Mouse (Mus musculus): ENCODE results near the gene Kcnk10.

Kcnk10 gene

GRCm38 (mm10) chr12:98406598-98406997, 171.5 kb downstream of the Kcnk10 start:
- no peak for DNase-seq (ENCODE audit: low spot score in 2 of 2)

DNA sequence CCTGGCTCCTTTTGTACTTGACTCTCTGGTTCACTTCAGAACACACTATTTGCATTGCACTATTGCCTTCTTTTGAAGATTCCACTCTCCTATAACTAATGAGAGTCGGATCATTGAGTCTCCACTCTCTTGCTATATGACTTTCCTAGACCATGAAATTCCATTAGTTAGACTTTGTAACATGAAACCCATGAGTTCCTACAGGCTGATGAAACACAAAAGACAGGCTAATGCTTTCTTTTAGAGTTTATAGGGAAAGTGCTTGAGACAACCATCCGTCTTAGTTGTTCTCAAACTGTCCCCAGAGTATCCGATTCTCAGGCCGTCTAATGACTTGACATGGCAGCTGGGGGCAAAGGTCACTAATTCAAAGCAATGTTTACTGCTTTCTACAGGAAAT, 172.0 kb downstream of the Kcnk10 start:
- no peak for DNase-seq (ENCODE audit: low spot score in 2 of 2)

DNA sequence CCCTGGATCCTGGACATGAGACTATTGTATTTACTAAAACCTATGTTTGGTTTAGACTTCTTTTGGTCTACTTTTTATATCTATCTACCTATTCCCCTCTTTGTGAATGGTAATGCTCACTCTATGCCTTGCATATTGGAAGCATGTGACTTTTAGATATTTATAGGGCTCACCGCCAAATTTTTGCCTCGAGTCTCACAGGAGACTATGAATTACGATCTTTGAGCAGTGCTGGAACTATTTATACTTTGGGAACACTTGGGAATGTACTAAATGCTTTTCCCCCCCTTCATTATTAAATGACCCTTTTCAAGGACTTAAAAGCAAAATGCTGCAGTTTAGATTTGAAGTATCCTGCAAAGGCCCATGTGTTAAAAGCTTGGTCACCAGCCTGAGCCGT, 181.5 kb downstream of the Kcnk10 start:
- no peak for DNase-seq (ENCODE audit: low spot score in 2 of 2)

GRCm38 (mm10) chr12:98394115-98394514, 184.0 kb downstream of the Kcnk10 start:
- no peak for DNase-seq (ENCODE audit: low spot score in 2 of 2)

GRCm38 (mm10) chr12:98391347-98391746, 186.8 kb downstream of the Kcnk10 start:
- DNase-seq (ENCODE audit: low spot score in 2 of 2) = no peak

DNA sequence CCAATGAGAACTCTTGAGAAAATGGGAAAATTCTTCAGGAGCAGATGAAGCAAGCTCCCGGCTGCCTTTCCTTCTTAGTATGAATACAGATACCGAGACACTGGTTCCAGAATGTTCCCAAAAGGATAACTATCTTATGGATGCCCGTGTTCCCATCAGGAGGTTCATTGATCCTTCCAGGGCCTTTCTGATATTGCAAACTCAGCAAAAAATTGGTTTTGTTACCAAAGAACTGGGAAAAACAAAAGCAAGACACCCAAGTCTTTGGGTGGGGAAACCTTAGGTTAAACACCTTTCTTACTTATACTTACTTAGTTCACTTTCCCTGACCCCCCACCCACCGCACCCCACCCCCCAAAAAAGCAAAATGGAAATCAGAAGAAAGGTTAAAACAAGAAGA, 188.5 kb downstream of the Kcnk10 start:
- no peak for DNase-seq (ENCODE audit: low spot score in 2 of 2)
